Mouse (Mus musculus) MEL-GATA-1-ER (cell line): Measurements from ENCODE around the gene Abcg8.

ENCODE experiments used
- DNase-seq: peaks from one replicate; pipeline ENCODE4 v3.0.0-alpha.2; 2012; ENCODE audit warnings: low read depth; ENCODE audit errors: extremely low read depth

Gene Abcg8

DNA sequence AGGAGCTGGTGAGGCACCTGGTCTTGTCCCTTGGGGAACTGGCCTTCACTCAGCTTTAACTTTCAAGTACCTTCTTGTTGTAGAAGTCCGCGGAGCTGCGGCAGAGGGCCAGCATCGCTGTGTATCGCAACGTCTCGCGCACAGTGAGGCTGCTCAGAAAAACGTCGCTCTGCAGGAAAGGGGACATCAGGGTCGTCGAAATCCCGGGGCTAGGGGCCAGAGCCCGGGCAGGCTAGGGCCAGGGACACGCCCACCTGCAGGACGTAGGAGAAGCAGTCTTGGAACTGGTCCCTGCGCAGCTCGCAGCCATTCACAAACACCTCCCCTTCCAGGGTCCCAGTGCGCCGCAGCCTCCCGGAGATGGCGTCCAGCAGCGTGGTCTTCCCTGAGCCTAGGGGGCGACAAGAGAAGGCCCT, at the start of gene Abcg8:
Abcg8 (plus strand) TSS at position 352 of the 416 bp plus-strand sequence.
- DNase-seq, result no peak

DNA sequence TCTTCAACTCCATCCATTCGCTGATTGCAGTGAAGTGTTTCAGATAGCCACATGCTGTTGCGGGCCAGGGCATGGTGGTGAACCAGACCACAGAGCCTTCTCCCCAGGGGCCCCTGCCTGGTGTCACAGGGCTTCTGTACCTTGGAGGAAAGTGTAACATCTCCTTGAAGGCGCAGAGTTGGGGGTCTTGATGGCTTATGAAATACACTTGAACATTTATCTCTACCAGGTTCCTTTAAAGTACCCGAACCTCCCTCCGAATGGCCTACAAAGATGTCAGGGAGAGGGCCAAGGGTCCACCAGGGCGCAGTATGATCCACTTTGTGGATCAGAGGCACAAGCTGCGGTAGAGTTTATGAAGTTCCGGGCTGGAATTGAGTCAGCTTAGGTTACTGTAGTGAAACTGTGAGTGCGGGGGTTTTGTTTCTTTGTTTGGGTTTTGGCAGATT, 49.2 kb upstream of the Abcg8 start:
- DNase-seq, result no peak

DNA sequence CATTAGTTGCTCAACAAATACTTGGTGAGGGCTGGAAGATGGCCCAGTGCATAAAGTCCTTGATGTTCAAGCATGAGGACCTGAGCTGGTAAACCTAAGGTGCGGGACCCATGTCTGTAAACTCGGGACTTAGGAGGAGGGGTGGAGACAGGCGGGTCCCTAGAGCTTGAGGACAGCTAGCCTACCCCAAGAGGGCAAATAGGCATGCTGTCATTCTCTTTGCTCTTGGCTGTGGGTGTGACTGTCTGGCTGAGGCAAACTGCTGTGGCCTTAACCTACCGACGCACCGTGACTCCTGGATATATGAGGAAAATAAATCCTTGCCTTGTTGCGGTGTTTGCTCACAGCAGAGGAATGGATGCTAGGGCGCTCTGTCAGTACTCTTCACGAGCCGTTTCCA, 48.4 kb upstream of the Abcg8 start:
- no peak for DNase-seq

DNA sequence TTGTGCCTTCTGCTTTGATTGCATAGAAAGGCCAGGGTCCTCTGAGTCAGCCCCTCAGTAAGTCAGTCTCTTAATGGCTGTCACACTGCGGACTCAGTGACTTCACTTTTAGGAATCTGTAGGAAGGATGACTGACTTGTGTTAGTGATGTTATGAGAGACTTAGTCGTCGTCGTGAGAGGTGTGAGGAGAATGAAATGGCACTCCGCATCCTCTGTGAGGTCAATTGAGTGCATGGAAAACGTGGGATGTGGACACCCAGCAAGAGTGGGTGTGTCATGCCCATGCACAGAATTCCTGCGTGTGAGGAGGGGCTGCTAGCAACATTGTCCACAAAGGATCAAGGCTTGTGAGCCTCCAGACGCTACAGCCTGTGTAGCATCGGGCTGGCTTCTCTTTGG, 47.5 kb upstream of the Abcg8 start:
- no peak for DNase-seq

DNA sequence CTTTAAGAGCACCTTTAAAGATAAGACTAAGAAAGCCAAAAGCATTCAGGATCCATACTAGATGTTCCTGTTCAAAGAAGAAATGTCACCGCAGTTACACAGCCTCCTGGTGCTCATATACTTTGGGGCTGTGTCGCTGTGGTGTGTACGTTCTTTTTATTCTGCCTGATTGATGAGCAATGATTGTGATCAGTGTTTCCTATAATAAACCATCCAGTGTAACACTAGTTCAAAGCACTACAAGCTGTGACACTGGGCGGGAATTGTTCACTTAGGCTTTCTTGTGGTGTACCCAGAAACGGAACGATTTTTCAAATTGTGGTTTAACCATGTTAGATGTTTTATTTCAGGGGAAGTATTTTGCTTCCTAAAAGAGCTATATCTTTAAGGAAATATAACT, 44.3 kb upstream of the Abcg8 start:
- no peak for DNase-seq

DNA sequence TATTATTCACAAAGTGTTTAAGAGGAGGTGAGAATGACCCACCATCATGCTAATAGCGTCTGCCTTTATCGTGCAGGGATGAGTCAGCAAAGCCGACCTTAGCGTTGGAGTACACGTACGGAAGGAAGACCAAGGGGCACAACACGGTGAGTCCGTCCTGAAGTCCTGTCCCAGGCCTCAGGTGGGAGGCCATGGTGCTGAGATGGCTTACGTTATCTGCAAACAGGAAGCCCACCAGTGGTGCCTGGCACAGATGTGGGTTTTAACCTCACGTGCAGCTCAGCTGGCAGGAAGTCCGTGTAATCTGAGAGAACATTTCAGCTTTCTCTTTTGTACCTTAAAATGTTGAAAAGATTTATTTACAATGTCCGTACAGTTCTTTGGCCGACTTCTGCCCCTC, 42.7 kb upstream of the Abcg8 start:
- DNase-seq, result no peak

DNA sequence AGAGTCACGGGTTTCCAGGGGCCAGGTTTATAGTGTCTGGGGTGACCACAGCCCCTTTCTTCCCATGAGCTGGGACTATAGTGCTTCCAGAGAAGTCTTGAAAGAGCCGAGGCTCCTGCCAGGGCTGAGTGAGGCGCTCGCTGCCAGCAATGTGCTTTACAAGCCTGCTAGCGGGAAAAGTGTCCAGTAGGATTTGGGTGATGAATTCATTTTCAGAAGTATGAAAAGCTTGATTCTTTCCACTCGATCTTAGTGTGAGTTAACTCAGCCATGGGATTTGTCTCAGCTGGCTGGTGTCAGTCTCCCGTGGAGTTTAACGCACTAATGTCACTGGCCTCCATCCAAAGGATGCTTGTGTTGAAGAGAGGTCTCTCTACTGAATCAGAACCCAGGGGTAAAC, 39.8 kb upstream of the Abcg8 start:
- DNase-seq, result no peak

DNA sequence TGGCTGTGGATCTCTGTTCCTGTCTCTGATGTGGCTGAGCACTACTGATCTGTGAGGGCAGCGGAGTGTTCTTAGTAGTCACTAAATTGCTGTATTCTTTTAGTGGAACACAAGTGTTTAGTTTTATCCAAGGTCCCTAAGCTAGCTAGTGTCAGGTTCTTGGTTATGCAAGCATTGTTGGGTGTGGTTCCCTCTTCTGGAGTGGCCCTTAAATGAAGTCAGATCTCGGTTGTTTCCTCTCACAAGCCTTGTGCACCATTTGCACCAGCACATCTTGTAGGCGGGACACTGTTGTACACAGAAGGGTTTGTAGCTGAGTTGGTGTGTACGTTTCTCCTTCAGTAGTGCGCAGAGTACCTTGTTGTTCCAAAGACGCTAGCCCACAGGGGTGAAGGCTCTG, 38.1 kb upstream of the Abcg8 start:
- no peak for DNase-seq

DNA sequence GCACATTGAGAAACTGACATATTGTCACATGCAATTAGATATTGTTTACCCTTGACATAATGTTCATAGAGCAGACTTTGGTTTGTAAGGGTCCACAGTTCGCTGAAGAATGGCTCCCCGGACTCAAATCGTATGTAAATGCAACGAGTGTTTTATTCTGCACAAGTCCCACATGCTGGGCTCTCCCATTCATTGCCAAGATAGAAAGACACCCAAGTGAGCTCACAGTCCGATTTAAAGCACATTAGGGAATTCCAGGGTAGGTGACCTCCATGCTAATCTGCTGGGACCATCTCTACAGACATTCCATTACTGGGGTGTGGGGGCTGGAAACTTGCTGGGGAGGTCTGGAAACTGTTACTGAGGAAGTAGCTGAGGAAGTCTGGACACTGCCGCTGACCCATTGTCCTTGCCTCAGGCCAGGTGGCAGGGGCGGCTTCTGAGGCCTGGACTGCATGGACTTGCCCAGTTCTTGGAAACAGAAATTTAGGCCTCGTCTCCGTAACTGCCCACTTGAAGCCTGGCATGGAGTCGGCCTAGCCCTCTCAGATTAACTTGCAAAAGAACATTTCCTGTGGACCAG, 36.2 kb upstream of the Abcg8 start:
- no peak for DNase-seq

DNA sequence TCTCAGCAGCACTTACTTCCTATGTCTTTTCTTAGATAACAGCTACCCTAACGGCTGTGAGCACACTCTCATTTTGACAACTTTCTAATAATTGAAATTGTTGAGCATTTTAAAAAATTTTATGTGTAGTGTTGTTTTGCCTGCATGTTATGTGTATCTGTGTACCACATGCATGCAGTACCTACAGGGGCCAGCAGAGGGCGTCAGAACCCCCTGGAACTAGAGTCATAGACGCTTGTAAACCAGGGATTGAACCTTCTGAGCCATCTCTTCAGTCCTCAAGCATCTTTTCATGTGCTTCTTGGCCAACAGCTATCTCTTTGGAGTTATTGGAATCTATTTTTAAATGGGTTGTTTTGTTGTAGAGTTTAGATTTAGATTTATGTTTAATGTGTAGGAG, 34.2 kb upstream of the Abcg8 start:
- peak; percentile 34 for DNase-seq

DNA sequence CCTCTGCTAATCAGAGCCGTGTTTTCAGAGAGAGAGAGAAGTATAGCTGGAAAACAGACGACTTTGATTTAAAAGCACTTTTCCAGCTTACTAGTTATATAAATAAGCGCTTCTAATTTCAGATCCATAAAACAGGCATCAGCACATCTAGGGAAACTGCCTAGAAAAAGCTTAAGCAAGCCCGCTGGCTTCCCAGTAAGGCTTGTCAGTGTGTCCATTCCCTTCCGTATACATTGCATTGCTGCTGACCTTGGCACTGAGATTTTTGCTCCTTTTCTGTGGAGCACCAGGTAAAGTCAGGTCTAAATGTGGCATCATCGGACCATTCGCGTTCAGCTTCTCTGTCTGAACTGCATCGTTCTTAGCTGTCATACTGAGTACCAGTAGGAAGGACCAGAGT, 33.8 kb upstream of the Abcg8 start:
- no peak for DNase-seq

DNA sequence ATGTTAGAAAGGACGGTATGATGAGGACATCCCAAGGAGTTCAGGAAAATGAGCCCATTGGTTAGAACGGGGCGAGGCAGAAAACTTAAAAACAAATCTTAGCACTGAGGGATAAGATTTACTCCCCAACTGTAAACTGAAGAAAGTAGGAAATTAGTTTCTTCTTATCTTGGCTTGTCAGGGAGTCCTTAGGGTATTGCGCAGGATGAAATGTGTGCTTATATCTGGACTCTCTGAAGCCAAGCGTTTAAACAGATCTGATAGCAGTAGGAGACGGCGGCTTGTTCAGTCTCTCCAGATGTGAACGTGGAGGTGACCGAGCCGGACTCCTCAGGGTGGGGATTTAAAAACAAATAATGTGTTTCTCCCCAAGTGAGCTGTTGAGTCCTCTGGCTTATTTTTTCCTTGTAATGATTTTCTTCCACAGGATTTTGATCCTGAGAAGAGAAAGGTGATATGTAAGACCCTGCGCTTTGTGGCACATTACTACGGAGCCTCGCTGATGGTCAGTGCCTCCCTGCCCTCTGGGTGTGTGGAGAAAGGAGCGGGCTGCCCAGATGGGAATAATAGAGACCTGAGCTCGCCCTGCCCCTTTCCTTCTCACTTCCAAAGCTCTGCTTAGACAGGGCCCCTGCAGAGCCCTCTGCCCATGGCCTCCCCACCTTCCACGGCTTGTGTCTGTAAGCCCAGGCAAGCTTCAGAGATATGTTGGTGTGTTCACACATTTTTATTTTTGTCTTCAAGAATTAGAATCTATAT, 31.6 kb upstream of the Abcg8 start:
- DNase-seq, result peak; percentile 38

DNA sequence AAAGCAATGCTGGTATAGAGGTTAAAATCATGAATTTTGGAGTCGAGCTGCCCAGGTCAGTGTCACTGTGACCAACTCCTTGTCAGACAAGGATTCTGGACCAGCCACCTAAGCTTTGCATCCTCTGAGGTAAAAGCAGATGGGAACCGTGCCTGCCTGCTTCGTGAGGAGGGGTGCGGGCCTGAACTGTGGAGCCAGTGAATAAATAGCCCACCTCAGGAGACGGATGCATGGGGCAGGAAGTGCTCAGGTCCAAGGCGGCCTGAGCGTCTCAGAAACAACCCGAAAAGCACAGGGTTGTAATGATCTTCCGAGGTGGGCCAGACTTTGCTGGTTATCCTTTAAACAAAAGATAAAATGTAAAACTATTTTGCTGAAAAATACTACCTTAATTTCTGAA, 31.0 kb upstream of the Abcg8 start:
- no peak for DNase-seq

DNA sequence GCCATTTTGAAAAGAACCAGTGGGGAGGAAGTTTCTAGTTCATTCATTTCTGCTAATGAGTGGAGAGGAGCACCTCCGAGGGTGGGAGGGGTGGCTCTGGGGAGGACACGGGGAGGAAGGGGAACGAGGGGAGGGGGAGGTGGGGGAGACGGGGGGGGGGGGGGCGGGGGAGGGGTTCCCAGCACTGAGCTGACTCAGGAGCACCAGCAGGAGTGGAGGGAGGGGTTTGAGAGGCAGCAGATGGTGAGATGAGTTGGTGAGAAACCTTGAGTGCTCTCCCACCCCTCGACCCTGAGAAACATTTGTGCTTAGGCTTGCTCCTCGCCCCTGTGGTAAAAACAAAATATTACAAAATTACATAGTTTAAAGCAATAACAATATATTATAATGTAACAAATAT, 30.2 kb upstream of the Abcg8 start:
- DNase-seq, result no peak

DNA sequence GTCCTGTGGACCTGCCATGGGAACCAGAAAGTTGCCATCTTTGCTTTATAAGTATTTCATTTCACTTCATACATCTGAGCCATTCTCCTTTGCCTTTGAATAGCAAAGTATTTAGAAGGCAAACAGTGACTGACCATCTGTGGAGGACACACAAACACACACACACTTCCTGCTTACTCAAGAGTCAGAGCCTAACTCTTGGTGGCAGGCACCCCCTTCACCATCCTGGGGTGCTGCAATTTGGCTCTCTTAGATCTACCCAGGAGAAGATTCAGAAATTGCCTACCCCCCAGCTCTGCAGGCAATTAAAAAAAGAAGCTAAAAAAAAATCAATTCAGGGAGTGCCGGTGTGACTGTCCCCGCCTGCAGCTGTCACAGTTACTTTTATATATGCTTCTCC, 29.6 kb upstream of the Abcg8 start:
- no peak for DNase-seq

DNA sequence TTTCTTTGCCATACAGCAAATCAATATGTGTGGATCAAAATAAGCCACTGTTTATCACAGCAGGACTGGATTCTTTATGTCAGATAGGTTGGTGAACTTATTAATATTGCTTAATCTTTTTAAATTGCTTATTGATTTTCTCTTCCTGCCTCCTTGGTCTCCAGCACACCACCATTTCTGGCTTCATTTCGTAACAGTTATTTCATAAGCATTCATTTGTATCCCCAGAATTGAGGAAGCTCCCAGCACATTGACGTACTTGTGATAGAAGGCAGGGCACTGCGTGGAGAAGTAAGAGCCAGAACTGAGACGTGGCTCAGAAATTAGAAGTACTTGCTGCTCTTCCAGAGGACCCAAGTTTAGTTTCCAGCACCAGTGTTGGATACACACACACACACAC, 28.5 kb upstream of the Abcg8 start:
- no peak for DNase-seq

DNA sequence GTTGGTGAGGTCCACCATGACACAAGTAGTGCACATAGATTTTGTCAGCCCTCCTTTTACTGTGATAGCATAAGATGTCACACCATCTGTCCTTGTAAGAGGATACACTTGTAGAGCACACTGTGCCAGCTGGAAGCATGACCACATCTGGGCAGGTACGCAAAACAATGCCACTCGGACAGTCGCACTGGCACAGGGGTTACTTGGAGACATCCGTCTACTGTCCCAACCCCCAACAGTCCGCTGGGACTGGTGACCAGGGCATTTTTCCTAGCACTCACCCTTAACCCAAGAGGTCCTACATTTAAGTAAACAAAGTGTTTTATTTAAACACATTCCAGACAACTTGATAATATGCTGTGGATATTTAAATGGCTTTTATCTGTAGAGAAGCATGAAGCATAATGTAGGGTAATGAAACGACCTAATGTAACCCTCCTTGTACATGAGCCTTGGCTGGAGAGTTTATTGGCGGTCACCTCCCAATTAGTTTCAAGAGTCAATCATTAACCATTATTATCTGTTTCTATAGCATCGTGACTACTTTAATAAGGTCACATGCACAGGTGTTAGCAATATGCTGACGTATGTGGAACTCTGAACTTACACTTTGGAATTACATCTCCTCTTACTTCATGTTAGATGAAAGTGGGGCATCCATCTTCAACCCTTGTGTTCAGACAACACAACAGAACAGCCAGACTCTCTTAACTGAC, 25.6 kb upstream of the Abcg8 start:
- DNase-seq, result no peak

DNA sequence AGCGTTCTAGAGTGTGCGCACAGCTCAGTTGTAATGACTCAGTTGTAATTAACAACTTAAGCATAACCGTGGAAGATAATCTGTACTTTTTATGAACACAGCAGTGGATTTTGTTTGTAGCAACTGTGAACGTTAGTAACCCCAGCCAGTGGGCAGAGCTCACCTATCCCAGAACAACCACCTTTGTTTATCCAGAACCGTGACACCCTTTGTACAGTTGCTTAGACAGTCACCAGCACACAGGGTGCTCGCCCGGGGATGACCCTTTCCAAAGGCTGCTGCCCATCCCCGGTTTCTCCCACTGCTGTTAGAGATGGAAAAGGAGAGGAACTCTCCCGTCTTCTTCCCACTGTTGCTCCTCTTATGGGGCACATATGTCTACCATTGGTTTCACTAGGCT, 22.6 kb upstream of the Abcg8 start:
- DNase-seq, result no peak

DNA sequence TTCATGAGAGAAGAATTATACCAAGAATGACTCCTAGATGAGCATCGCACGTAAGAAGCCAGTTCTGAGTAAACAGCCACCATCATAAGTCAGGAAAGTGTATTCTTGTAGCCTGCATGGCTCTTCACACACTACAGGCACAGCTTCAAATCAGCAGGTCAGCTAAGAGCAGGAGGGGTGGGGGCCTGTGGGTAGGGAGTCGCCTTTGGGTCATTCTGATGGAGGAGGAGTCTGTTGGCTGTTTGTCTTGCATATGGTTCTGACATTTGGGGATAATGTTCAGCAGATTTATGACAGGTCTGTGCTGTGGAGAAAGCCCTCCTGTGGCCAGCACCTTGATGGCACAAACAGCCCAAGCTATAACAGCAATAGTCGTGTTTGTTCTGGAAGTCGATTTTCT, 19.9 kb upstream of the Abcg8 start:
- DNase-seq, result no peak

DNA sequence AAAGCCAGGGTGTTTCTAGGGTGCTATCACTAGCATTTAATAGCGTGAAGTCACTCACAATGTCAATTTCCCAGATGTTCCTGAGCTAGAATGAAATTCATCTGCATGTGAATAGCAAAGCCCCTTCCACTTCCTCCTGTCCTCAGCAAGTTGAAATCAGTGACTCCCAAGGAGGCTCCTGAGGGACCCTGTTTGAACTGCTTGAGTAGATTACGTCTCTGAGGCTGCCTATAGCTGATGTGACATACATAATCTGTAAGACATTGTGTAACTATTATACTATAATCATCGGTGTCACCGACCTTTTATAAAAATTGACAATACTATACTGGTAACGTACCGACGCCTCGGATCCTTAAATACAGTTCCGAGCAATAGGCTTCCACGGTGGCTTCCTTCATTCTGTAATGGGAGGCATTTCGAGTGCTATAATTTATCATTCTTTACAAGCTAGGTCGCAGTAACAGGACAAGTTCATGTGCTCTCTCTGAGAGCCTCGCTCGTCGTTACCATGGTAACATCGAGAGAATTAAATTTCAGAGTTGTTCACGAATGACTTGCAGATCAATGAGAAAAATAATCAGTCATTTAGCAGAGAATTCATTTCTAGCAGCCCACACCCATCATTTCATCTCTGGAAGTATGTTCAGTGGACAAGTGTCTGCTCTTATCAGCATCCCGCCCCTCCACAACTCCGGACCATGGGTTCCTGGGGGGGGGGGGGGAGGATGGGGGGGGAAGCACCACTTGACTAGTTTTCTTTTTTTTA, 19.3 kb upstream of the Abcg8 start:
- DNase-seq, result no peak

DNA sequence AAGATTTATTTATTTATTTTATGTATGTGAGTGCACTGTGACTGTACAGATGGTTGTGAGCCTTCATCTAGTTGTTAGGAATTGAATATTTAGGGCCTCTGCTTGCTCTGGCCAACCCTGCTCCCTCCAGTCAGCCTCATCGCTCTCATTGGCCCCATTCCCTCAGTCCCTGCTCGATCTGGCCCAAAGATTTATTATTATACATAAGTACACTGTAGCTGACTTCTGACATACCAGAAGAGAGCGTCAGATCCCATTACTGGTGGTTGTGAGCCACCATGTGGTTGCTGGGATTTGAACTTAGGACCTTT, 18.7 kb upstream of the Abcg8 start:
- DNase-seq, result no peak

DNA sequence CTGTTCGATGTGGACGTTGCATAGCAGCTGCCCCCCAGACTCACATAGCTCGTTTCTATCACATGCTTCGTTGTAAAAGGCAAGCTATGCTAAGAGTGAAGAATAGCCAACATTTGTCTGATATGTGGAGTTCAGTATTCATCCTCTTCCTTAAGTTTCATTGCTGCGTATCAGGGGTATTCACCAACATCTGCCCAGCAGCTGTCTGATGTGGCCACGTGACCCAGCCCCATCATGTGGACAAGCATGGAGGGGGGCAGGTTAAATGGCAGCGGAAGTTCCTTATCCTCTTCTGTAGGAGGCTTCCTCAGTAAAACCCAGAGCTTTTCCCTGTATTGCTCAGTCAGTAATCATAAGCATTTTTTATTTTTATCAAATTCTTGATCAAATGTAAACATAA, 18.3 kb upstream of the Abcg8 start:
- no peak for DNase-seq
